Mouse (Mus musculus) midbrain, embryonic 14.5 days (tissue): ENCODE results near the gene Adam3. TPM values are rescaled to one million over a fixed set of nuclear protein-coding genes. Genes with fewer than 3 reads are reported as not detected.

Source experiments
- ATAC-seq: fragments of 200-750 bp; cut with Nextera tagmentation; 2 replicates; pipeline ENCODE4 v1.8.0; 2017; ENCODE audit warnings: moderate number of reproducible peaks, moderate library complexity; ENCODE audit not compliant: low FRiP score, low TSS enrichment
- DNase-seq: peaks from one replicate; pipeline ENCODE4 v3.0.0-alpha.2; 2015
- H3K27ac ChIP-seq: fragments of 300-500 bp; sonication (generic); replicated peaks from 2 replicates; pipeline ENCODE4 v1.5.1; 2014; ENCODE audit warnings: mild to moderate bottlenecking, low read depth, low read length, moderate library complexity
- H3K27me3 ChIP-seq: fragments of 300-500 bp; sonication (generic); 2 replicates; pipeline ENCODE4 v1.6.1; 2014; ENCODE audit warnings: low read length, control low read depth, mixed read lengths; ENCODE audit not compliant: control insufficient read depth, insufficient read depth
- H3K36me3 ChIP-seq: fragments of 300-500 bp; sonication (generic); 2 replicates; pipeline ENCODE4 v1.6.1; 2014; ENCODE audit warnings: low read length, control low read depth; ENCODE audit not compliant: control insufficient read depth, insufficient read depth
- H3K4me1 ChIP-seq: fragments of 300-500 bp; sonication (generic); 2 replicates; pipeline ENCODE4 v1.6.1; 2014; ENCODE audit warnings: mild to moderate bottlenecking, antibody characterized with exemption, low read length, control low read depth; ENCODE audit not compliant: control insufficient read depth, insufficient read depth
- H3K4me2 ChIP-seq: fragments of 300-500 bp; sonication (generic); 2 replicates; pipeline ENCODE4 v1.6.1; 2014; ENCODE audit warnings: mild to moderate bottlenecking, low read length, moderate library complexity
- H3K4me3 ChIP-seq: fragments of 300-500 bp; sonication (generic); replicated peaks from 2 replicates; pipeline ENCODE4 v1.5.1; 2014; ENCODE audit warnings: low read depth, low read length
- H3K9ac ChIP-seq: fragments of 300-500 bp; sonication (generic); replicated peaks from 2 replicates; pipeline ENCODE4 v1.6.1; 2014; ENCODE audit warnings: mild to moderate bottlenecking, low read length, moderate library complexity
- H3K9me3 ChIP-seq: fragments of 300-500 bp; sonication (generic); 2 replicates; pipeline ENCODE4 v1.6.1; 2016; ENCODE audit warnings: low read length, control low read depth, mixed read lengths; ENCODE audit not compliant: control insufficient read depth
- WGBS: fragments of 180-500 bp; shearing (Covaris S2); extraction: QIAGEN DNeasy Blood & Tissue Kit; methylation state at CpG from one replicate; pipeline ENCODE4 v1.1.7; 2014; 5-methylcytosine and 5-hydroxymethylcytosine counted together
- polyA plus RNA-seq: library from polyadenylated mRNA; unstranded; fragments of >200 nt; fragmentation: Nextera tagmentation; extraction: Ambion mirVana; gene quantifications from 2 replicates; pipeline ENCODE4 v1.2.1, GENCODE M21; 2014

Adam3 gene
- 0.08 TPM in 1 of 2 replicates, not detected in the other for polyA plus RNA-seq

- Histone ChIP-seq H3K9ac (no peak within 1 kb of the TSS), H3K36me3 (no peaks in the 10 kb centered on the region), H3K9me3 (no peaks in the 10 kb centered on the region), H3K4me3 (no peak within 1 kb of the TSS), H3K4me1 (no peaks in the 10 kb centered on the region), H3K27ac (no peak within 1 kb of the TSS), H3K27me3 (no peaks in the 10 kb centered on the region), H3K4me2 (no peak within 1 kb of the TSS)
- no peak for ATAC-seq
- no peak for DNase-seq
- WGBS = 73% methylated on average over 11 of the region's 11 CpGs
These were observed at the start of gene Adam3 for GRCm38 (mm10) chr8:24725630-24726029. Gene Adam3, minus strand, starts transcription at chr8:24725852.

GRCm38 (mm10) chr8:24724886-24725626, 596 bp downstream of the Adam3 start:
- H3K4me3 ChIP-seq = no peak overlapping the region
- DNase-seq = no peak
- no peaks in the 10 kb centered on the region for H3K36me3 ChIP-seq
- no peaks in the 10 kb centered on the region for H3K4me1 ChIP-seq
- no peaks in the 10 kb centered on the region for H3K9me3 ChIP-seq
- 81% methylated on average over 16 of the region's 16 CpGs for WGBS
- no peak overlapping the region for H3K9ac ChIP-seq
- ATAC-seq = no peak
- H3K27me3 ChIP-seq = no peaks in the 10 kb centered on the region
- no peak overlapping the region for H3K4me2 ChIP-seq
- no peak overlapping the region for H3K27ac ChIP-seq

Other genes with a start within 250 kb of the Adam3 start
- gene Adam5, start 98.5 kb upstream of the Adam3 start, polyA plus RNA-seq = 0.26 and 0.28 TPM in 2 replicates